Mouse (Mus musculus) lung, adult 2 months (tissue): ENCODE data around the gene Top3b. TPM values are rescaled to one million over a fixed set of nuclear protein-coding genes. Genes with fewer than 3 reads are reported as not detected.

Experiments used
- DNase-seq: peaks from one replicate; pipeline ENCODE4 v3.0.0; 2022
- H3K4me1 ChIP-seq: fragments of 200-500 bp; 2 replicates; pipeline ENCODE4 v1.6.1; 2011; ENCODE audit warnings: low read length; ENCODE audit not compliant: control insufficient read depth, insufficient read depth
- H3K4me3 ChIP-seq: fragments of 200-500 bp; replicated peaks from 2 replicates; pipeline ENCODE3; 2011; ENCODE audit warnings: low read depth, mild to moderate bottlenecking, control low read depth, low read length; ENCODE audit errors: extremely low read depth
- CTCF ChIP-seq: fragments of 200-500 bp; IDR thresholded peaks from 2 replicates; pipeline ENCODE4 v1.5.1; 2011; ENCODE audit warnings: mild to moderate bottlenecking, low read length, control low read depth; ENCODE audit not compliant: insufficient read depth
- POLR2A ChIP-seq: fragments of 200-500 bp; IDR thresholded peaks from 2 replicates; pipeline ENCODE4 v1.6.1; 2011; ENCODE audit warnings: low read depth, mild to moderate bottlenecking, control low read depth, low read length, borderline replicate concordance; ENCODE audit errors: extremely low read depth
- WGBS: fragments of 180-500 bp; shearing (Covaris S2); methylation state at CpG from one replicate; pipeline ENCODE4 v1.1.7; 2018; 5-methylcytosine and 5-hydroxymethylcytosine counted together
- polyA plus RNA-seq: library from polyadenylated mRNA; depleted of rRNA; stranded (reverse); fragments of >200 nt; gene quantifications from 2 replicates; pipeline ENCODE4 v1.2.3, GENCODE M21; 2012

The Top3b gene
- polyA plus RNA-seq, 1 experiment: 74.8 TPM

DNA sequence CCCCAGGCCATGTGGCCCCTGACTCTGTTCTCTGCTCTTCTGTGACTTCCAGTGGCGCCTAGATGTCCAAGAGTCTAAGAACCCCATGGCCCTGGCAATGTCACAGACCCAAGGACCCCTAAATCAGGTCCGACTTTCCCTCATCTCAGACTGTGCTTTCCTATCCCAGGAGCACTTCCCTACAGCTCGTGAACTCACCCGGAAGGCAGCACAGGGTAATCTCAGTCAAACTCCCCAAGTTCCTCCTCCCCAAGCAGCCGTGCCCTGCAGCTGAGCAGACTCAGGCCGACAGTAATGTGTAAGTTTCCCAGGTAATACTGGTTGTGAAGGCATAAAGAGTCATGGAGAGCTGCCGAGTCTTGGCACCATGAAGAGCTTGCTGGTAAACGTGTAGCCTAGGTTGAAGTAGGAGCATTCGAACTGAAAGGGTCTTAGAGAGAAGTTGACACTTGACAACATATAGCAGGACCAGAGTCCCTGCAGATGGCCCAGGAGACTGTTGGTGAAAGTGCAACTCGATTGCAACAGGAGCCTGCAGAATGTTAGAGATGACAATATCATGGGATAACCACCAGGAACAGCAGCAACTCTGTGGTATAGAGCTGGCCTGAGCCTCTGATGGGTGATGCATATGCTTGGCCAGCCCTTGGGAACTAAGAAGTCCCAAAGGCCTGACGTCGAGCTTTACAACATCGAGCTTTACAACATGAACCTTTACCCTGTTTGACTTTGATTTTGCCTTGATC is 13.6 kb upstream of the Top3b start:
- no peaks in the 10 kb centered on the region for H3K4me1 ChIP-seq
- 77% methylated on average over 13 of the region's 13 CpGs for WGBS
- H3K4me3 ChIP-seq: no peak overlapping the region
- TF ChIP-seq CTCF (no peak), POLR2A (no peak)
- no peak for DNase-seq

DNA sequence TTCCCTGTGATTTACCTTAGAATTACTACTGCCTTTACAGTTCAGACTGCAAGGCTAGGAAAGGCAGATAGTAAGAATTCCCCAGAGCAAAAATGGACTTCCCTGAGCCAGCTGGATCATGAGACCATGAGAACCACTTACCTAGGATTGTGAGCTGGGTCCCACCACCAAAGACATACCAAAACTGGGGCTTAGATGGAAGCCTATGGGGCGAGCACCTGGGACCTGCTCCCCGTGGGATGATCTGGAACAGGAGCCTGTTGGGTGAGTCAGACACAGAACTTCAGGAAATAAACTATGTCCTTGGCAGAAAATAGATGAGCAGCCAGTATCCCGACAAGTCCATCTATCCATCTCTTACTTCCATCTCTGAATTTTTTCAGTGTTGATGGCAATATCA is 8.2 kb upstream of the Top3b start:
- Histone ChIP-seq H3K4me3 (no peak overlapping the region), H3K4me1 (no peaks in the 10 kb centered on the region)
- no peak for DNase-seq
- TF ChIP-seq CTCF (no peak), POLR2A (no peak)
- WGBS: 64% methylated on average over 3 of the region's 3 CpGs

DNA sequence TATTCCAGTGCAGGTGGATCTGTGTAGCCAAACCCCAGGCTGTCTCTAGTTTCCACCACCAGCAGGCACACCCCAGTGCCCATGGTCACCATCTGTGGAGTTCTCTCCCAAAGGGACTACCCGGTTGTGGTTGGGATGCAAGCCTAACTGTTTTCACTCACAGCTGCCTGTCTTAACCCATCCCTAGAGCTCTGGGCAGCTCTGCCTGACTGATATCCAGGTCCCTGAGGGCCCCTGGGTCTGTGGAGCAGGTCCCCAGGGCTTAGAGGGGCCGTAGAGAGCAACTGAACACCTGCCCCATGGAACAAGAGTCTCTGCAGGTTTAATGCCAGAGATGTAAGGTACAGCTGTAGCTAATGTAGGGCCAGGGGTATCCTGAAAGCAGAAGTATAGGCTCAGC is 6.6 kb upstream of the Top3b start, which contains the start of gene Igll1:
TSS of gene Igll1 (minus strand) at position 8 of the 400 bp plus-strand sequence.
- DNase-seq: no peak
- H3K4me1 ChIP-seq: no peaks in the 10 kb centered on the region
- H3K4me3 ChIP-seq: no peak within 1 kb of the TSS
- TF ChIP-seq CTCF (no peak), POLR2A (no peak)
- 68% methylated on average over 2 of the region's 2 CpGs for WGBS

DNA sequence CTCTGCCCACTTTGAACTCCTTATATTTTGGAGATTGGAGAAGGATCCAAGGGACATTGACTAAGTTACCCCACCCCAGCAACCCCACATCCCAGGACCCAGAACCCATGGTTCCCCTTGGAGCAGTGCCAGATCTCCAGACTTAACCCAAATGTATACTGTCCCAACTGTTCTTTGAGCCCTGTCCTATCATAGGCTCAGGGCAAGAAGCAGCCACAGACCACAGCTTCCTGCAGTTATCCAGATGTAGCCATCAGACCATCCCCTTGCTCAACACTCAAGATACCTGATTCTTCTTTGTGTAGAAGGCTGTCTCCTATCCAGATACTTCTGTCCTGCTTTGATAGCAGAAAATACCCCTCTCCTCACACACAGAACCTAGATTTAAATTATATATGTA is 5.3 kb upstream of the Top3b start:
- no peak for DNase-seq

DNA sequence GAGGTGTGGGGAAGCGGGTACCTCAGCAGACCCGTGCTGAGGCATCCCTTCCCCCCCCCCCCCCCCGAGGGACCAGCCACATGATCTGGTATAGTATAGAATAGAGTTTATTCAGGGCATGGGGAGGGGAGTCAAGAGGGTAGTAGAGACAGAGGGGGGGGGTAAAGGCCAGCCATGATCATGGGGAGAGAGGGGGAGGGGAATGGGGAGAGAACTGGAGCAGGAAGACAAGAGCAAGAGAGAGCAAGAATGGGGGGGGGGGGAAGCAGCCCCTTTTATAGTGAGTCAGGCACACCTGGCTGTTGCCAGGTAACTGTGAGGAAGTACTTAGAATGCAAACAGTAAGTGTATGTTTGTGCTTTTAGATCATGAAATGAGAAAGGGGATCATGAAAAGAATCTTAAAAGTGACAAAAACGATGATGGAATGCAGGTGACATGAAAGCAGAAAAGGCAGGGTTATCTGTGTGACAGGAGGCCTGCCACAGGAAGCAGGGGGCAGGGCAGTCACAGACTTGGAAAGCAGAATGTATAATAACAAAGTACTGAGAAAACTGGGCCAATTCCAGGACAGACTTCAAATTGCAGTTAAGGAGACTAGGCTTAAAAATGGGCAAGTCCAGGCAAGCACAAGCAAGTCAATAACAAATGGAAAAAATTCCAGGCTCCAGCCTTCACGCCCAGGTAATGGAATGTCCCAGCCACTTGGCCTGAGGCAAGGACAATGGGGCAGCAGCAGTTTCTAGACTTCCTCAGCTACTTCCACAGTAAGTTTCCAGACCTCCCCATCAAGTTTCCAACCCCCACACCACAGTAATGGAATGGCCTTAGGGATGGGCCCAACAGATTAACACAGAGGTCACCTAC is 4.6 kb upstream of the Top3b start:
- Histone ChIP-seq H3K4me3 (no peak overlapping the region), H3K4me1 (no peaks in the 10 kb centered on the region)
- 27% methylated on average over 5 of the region's 5 CpGs for WGBS
- peak; percentile 53 for DNase-seq
- no peak for TF ChIP-seq POLR2A
- TF ChIP-seq CTCF: no peak

More for the DNA sequence above, 5.3 kb upstream of the Top3b start:
- no peaks in the 10 kb centered on the region for H3K4me1 ChIP-seq
- H3K4me3 ChIP-seq: no peak overlapping the region
- no peak for TF ChIP-seq CTCF

DNA sequence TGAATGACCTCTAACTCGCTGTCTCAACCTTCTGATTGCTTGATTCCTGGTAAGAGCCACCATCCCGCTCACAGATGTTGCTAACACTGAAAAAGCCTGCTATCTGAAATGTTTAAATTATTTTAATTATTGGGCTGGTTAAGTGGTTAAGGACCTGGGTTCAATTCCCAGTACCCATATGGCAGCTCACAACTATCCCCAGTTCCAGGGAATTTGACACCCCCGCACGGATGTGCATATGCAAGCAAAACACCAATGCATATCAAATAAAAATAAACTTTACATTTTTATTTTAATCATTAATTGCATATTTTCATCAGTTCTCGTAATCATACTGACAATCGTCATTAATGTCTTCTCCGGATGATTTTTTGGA is 307 bp upstream of the Top3b start:
- Histone ChIP-seq H3K4me1 (peaks cover 2% of the 10 kb centered on the region; the same call in 1 of the 2 replicates), H3K4me3 (peak overlapping the region; percentile 96)
- TF ChIP-seq POLR2A: no peak
- TF ChIP-seq CTCF: no peak
- WGBS: 32% methylated on average over 7 of the region's 7 CpGs
- DNase-seq: no peak

DNA sequence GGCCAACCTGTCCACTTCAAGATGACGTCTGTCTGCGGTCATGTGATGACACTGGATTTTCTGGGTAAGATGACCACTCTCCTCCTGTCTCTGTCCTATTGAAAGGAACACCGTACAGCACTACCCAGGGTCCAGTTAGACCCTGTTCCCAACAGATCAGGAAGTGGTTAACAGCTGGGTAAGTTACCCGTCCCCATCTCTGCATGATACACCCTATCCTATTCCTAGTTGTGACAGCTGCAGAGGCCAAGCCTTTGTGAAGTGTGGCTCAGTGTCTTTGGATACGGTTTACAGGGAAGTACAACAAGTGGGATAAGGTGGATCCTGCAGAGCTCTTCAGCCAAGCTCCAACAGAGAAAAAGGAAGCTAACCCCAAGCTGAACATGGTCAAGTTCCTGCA is 8.5 kb downstream of the Top3b start:
- H3K4me3 ChIP-seq: no peak overlapping the region
- WGBS: 88% methylated on average over 5 of the region's 5 CpGs
- TF ChIP-seq POLR2A (no peak), CTCF (no peak)
- no peak for DNase-seq
- H3K4me1 ChIP-seq: no peaks in the 10 kb centered on the region

DNA sequence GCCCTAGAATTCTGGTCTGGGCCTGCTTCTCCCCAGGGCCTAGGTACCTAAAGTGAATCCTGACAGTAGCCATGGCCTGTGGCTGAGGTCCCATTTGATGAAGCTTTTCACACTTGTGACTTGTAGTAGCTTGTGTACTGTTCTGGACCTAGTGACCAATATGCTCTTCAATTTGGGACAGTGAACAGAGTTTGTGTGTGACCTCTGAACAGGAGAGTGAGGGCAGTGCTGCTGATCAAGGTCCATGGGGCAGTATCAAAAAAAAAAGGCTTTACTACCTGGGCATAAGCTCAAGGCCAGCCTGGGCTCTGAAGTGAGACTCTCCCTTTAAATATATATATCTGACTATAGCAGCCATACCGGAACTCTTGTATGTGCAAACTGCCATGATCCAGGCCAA is 17.8 kb downstream of the Top3b start:
- 97% methylated on average over 1 of the region's 1 CpGs for WGBS
- no peaks in the 10 kb centered on the region for H3K4me1 ChIP-seq
- no peak overlapping the region for H3K4me3 ChIP-seq
- no peak for DNase-seq
- TF ChIP-seq POLR2A (no peak), CTCF (no peak)

DNA sequence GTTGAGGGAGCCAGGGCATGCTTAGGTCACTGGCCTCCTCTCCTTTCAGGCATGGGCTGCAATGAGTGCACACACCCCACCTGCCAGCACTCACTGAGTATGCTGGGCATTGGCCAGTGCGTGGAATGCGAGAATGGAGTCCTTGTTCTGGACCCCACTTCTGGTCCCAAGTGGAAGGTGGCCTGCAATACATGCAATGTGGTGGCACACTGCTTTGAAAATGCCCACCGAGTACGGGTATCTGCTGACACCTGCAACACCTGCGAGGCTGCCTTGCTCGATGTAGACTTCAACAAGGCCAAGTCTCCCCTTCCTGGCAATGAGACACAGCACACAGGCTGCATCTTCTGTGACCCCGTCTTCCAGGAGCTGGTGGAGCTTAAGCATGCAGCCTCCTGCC is 21.8 kb downstream of the Top3b start:
- Histone ChIP-seq H3K4me3 (no peak overlapping the region), H3K4me1 (peaks cover 4% of the 10 kb centered on the region)
- TF ChIP-seq POLR2A (no peak), CTCF (no peak)
- DNase-seq: no peak
- 92% methylated on average over 7 of the region's 7 CpGs for WGBS

DNA sequence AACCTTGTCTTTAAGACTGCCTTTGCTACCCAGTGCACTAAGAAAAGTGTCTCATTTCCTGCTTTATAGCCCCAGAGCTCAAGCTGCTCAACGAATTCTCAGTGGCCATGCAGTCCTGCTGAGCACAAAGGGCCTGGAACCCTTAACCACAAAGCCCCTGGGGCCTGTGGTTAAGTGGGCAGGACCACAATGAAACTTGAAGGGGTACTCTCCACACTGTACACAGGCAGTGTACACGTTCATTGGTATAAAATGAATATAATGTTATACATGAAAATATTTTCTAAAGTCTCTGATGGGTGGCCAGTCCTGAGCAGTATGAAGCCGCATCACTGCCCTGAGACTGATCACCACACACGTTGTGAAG is 25.5 kb downstream of the Top3b start:
- Histone ChIP-seq H3K4me3 (no peak overlapping the region), H3K4me1 (peaks cover 17% of the 10 kb centered on the region)
- 17% methylated on average over 4 of the region's 4 CpGs for WGBS
- no peak for DNase-seq
- TF ChIP-seq POLR2A: no peak
- no peak for TF ChIP-seq CTCF
